Mouse (Mus musculus) frontal cortex, postnatal 25 days (tissue): ENCODE measurements around the gene Asap3.
A peak's percentile ranks its signal among the peaks of the same experiment; 100 is the strongest.

Source experiments
- DNase-seq, 2 experiments: peaks; one replicate each; pipeline ENCODE4 v3.0.0; 2022; ENCODE audit warnings: low spot score in 2 of 2

The Asap3 gene

DNA sequence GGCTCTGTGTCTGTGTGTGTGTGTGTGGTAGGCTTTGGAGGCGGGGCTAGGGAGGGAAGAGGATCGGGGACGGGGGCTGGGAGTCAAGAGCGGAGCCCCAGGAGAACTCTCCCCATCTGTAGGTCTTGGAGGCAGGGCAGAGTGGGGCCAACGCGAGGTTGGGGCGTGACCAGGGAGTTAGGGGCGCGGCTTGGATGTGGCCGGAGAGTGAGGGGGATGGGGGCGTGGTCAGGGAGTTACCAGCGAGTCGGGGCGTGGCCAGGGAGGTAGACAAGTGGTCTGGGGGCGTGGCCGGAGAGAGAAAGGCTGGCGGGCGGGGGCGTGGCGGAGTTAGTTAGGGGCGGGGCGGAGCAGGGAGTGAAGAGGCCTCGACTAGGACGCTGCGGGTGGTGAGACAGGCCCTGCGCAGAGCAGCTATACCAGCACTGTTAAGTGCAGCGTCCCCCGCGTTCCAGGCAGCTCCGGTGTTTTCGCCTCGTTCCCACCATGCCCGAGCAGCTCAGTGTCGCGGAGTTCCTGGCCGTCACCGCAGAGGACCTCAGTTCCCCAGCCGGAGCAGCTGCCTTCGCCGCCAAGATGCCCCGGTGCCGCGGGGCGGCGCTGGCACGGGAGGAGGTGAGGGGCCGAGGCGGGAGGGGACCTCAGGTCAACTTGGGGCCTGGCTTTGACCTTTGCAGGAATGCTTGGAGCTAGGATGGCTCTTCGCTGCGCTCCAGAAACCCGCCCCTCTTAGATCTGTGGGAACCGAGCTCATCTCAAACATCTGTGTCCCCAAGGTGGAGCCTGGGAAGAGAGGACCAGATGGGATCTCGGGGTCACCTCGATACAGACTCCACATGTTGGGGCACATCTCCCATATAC, at the start of gene Asap3:
Asap3 (plus strand) TSS at position 333 of the 861 bp plus-strand sequence.
- peak; percentile 62 to 76 for DNase-seq

GRCm38 (mm10) chr4:136158498-136158897, 47.7 kb upstream of the Asap3 start:
- no peak for DNase-seq

GRCm38 (mm10) chr4:136159802-136160397, 46.3 kb upstream of the Asap3 start:
- DNase-seq, result peak; percentile 52 to 77

GRCm38 (mm10) chr4:136163448-136163847, 42.7 kb upstream of the Asap3 start:
- DNase-seq, result peak; percentile 81 to 83

GRCm38 (mm10) chr4:136164981-136165380, 41.2 kb upstream of the Asap3 start:
- no peak for DNase-seq

DNA sequence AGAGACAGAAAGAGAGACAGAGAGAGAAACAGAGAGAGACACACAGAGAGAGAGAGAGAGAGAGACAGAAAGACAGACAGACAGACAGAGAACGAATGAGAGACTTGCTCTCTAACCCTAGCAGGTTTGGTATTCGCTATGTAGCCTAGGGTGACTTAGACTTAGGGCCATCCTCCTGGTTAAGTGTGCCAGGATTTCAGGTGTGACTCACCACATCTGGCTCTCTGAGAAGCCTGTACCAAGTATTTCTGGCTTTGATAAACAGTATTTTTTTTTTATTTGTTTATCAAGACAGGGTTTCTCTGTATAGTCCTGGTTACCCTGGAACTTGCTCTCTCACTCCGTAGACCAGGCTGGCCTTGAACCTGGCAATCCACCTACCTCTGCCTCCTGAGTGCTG, 38.5 kb upstream of the Asap3 start:
- DNase-seq, result no peak

GRCm38 (mm10) chr4:136170401-136170800, 35.8 kb upstream of the Asap3 start:
- DNase-seq, result no peak

GRCm38 (mm10) chr4:136171455-136171854, 34.7 kb upstream of the Asap3 start:
- no peak for DNase-seq

GRCm38 (mm10) chr4:136172011-136172541, 34.1 kb upstream of the Asap3 start, which contains the start of gene E2f2:
TSS of gene E2f2 (plus strand) at chr4:136172394.
- no peak for DNase-seq

DNA sequence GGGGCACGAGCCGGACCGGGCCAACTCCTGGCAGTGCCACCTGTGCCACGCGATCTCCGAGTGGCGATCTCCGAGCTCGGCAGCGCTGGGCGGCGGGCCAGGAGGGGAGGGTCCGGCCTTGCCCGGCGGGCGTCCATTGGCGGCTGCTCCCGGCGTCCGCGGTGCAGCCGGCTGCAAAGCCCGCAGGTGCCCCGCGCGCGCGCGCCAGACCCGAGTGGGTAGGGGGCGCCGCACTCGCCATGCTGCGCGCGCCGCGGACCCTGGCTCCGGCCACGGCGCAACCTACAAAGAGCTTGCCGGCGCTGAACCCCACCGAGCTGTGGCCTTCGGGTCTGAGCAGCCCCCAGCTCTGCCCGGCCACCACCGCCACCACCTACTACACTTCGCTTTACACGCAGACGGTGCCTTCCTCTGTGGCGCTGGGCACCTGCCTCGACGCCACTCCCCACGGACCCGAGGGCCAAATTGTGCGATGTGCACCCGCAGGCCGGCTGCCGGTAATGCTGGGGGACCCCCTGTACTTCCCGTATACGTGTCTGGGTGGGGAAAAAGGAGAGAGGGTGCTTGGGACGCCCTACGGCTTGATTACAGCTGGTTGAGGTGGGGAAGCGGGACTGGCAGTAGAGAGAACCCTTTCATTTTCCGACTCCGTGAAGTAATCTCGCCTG, 33.5 kb upstream of the Asap3 start:
- no peak for DNase-seq

- no peak for DNase-seq
Observed at GRCm38 (mm10) chr4:136173210-136173715, 32.9 kb upstream of the Asap3 start.

DNA sequence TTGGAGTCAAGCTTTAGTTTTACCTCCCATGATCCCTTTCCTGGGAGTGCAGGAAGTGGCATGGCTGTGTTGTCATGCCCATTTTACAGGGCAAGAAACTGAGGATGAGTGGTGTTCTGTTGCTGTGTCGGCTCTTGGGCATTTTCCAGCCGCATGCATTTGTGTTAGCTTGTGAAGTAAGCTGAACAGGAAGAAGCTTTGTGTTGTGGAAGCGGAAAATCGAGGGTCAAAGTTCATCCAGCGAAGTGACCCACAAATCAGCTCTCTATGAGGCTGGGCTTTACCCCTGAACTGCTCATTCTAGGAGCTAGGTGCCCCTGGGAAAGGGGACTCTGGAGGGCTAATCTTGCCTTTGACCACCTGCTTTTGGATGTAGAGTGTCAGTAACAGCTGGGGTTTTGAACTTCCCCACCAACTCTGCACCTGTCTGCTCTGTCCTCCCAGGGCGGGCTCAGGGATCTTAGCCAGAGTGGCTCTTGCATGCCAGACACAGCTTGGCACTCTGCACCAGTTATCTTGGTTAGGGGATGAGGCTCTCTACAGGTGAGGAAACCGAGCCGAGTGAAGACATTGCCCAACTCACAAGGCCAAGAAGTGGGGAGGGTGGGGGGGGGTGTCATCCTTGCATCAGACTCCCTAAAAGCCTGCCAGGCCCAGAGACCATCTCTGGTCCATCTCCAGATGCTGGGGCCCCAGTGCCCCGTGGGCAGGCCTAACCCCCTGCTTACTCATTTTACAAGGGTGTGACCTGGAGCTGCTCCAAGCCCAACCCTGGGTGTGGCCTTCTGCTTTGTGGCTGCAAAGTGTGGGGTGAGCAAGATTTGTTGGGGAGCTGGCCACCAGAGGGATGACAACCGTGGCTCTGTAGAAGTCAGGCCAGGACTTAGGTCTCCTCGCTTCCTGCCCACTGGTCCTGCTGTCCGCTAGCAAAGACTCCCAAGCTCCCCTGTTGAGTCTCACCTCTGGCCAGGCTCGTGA, 31.7 kb upstream of the Asap3 start:
- no peak for DNase-seq

- DNase-seq, result no peak
Observed at GRCm38 (mm10) chr4:136176022-136176552, 30.1 kb upstream of the Asap3 start.

DNA sequence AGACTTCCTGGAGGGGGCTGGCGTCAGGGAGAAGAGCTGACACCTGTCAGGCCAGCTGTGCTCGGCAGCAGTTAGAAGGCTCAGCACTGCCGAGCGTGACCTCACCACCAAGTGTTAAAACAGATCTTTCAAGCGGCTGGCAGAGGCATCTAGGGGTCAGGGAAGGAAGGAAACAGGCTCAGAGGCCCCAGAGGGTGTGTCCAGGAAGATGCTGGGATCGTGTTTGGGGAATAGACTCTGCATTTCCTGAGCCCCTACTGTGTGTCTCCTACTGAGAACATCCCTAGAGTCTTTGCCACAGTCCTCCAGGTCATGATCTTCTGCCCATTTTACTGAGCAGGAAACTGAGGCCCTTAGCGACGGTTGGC, 28.9 kb upstream of the Asap3 start:
- DNase-seq, result no peak

DNA sequence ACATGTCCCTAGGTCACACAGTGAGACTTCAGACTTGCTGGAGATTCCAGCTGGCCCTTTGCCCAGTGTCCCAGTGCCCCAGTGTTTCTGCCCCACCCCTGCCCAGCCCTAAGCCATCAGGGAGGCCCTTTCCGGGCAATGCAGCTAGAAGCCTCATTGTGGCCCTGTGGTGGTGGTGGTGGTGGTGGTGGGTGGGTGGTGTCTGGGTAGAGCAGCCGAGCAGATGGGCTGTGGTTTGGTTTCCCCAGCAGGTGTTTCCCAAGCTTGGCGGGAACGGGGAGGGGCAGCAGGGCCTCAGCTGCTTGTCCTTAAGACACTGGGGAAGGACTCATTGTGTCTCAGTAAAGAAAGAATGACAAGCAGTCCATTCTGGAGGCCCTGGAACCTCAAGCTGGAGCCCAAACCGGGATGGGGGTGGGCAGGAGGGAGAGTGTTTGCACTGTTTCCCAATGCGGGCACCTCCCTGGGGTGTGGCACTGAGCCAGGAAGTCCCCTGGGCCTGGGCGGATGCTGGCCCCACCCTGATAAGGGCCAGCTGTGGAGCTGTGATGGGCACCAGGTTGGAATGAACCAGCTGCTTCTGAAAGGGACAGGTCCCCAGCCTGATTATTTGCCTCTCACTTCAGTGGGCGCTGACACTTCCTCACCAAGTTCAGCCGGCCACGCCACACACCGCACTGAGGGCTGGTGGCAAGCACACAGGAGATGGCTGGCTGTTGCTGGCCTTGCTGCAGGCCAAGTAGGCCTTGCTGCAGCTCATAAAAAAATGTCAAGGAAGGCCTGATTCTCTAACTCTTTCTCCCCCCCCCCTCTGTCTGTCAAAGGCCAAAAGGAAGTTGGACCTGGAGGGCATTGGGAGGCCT, 28.3 kb upstream of the Asap3 start:
- DNase-seq, result no peak

- DNase-seq, result no peak
Observed at GRCm38 (mm10) chr4:136178475-136178921, 27.7 kb upstream of the Asap3 start.

- no peak for DNase-seq
Observed at GRCm38 (mm10) chr4:136179456-136179855, 26.7 kb upstream of the Asap3 start.

- DNase-seq, result peak; percentile 57 to 67
Observed at GRCm38 (mm10) chr4:136179998-136180397, 26.2 kb upstream of the Asap3 start.
